Mouse (Mus musculus): ENCODE measurements around the gene Ube2t. TPM values are rescaled to one million over a fixed set of nuclear protein-coding genes. Genes with fewer than 3 reads are reported as not detected.

The Ube2t gene
- total RNA-seq, 4 experiments from 2014 or later = 0.99 to 3.1 (median 2.0) TPM

Other genes with a start within 250 kb of the Ube2t start
- gene Ppp1r12b, start 6.6 kb upstream of the Ube2t start, total RNA-seq (2022) = 10 to 100 TPM; 66.6 to 80.1 (median 73.2) TPM
- 1 to 10 TPM; 1.4 to 2.2 (median 1.9) TPM for gene Lgr6, start 142.7 kb downstream of the Ube2t start, total RNA-seq (2022)
- under 1 TPM in 2 of 4 experiments, not detected in 2; 0.16 to 0.34 TPM for gene Ptpn7, start 170.1 kb downstream of the Ube2t start, total RNA-seq (2022)
- 100 to 1,000 TPM; 251 to 262 (median 254) TPM for gene Arl8a, start 184.3 kb downstream of the Ube2t start, total RNA-seq (2022)
- gene Gpr37l1, start 205.1 kb downstream of the Ube2t start, total RNA-seq (2022) = 100 to 1,000 TPM; 184 to 257 (median 204) TPM

All from layer of hippocampus, adult 8-10 months (tissue).